Mouse (Mus musculus): ENCODE measurements around the gene Ccdc115. TPM values are rescaled to one million over a fixed set of nuclear protein-coding genes. Genes with fewer than 3 reads are reported as not detected.
A peak's percentile ranks its signal among the peaks of the same experiment; 100 is the strongest.

The Ccdc115 gene
- polyA plus RNA-seq, 1 experiment = not detected

- WGBS = 2% methylated on average over 43 of the region's 43 CpGs
- no peak overlapping the region for H3K27ac ChIP-seq (ENCODE audit: insufficient read depth, low read depth, low read length)
- no peak for TF ChIP-seq CTCF (IDR thresholded peaks at IDR 0.05; ENCODE audit: insufficient read depth, low read depth, low read length)
- no peak for TF ChIP-seq POLR2A (IDR thresholded peaks at IDR 0.05; ENCODE audit: insufficient read depth, low read depth, low read length)
- peak overlapping the region; percentile 49 for H3K4me3 ChIP-seq (ENCODE audit: insufficient read depth, low read depth, low read length)
- peaks cover 8% of the 10 kb centered on the region for H3K4me1 ChIP-seq (ENCODE audit: control insufficient read depth, insufficient read depth, low read length)
Measured at GRCm38 (mm10) chr1:34472427-34473300, 33.2 kb upstream of the Ccdc115 start.

- TF ChIP-seq CTCF (IDR thresholded peaks at IDR 0.05; ENCODE audit: insufficient read depth, low read depth, low read length) = no peak
- TF ChIP-seq POLR2A (IDR thresholded peaks at IDR 0.05; ENCODE audit: insufficient read depth, low read depth, low read length) = no peak
- no peak overlapping the region for H3K27ac ChIP-seq (ENCODE audit: insufficient read depth, low read depth, low read length)
- WGBS = 77% methylated on average over 5 of the region's 5 CpGs
- H3K4me1 ChIP-seq (ENCODE audit: control insufficient read depth, insufficient read depth, low read length) = peaks cover 8% of the 10 kb centered on the region
- H3K4me3 ChIP-seq (ENCODE audit: insufficient read depth, low read depth, low read length) = no peak overlapping the region
Measured at GRCm38 (mm10) chr1:34469801-34470200, 30.3 kb upstream of the Ccdc115 start.

- no peak overlapping the region for H3K27ac ChIP-seq (ENCODE audit: insufficient read depth, low read depth, low read length)
- no peak overlapping the region for H3K4me3 ChIP-seq (ENCODE audit: insufficient read depth, low read depth, low read length)
- peaks cover 8% of the 10 kb centered on the region for H3K4me1 ChIP-seq (ENCODE audit: control insufficient read depth, insufficient read depth, low read length)
- 82% methylated on average over 4 of the region's 4 CpGs for WGBS
- TF ChIP-seq CTCF (IDR thresholded peaks at IDR 0.05; ENCODE audit: insufficient read depth, low read depth, low read length) (no peak), POLR2A (IDR thresholded peaks at IDR 0.05; ENCODE audit: insufficient read depth, low read depth, low read length) (no peak)
Measured at GRCm38 (mm10) chr1:34468500-34468899, 29.0 kb upstream of the Ccdc115 start.

GRCm38 (mm10) chr1:34468051-34468450, 28.6 kb upstream of the Ccdc115 start:
- 79% methylated on average over 3 of the region's 3 CpGs for WGBS
- Histone ChIP-seq H3K4me3 (ENCODE audit: insufficient read depth, low read depth, low read length) (no peak overlapping the region), H3K4me1 (ENCODE audit: control insufficient read depth, insufficient read depth, low read length) (peaks cover 8% of the 10 kb centered on the region), H3K27ac (ENCODE audit: insufficient read depth, low read depth, low read length) (no peak overlapping the region)
- TF ChIP-seq CTCF (IDR thresholded peaks at IDR 0.05; ENCODE audit: insufficient read depth, low read depth, low read length) = no peak
- no peak for TF ChIP-seq POLR2A (IDR thresholded peaks at IDR 0.05; ENCODE audit: insufficient read depth, low read depth, low read length)

- H3K4me3 ChIP-seq (ENCODE audit: insufficient read depth, low read depth, low read length) = no peak overlapping the region
- TF ChIP-seq POLR2A (IDR thresholded peaks at IDR 0.05; ENCODE audit: insufficient read depth, low read depth, low read length) = no peak
- no peak for TF ChIP-seq CTCF (IDR thresholded peaks at IDR 0.05; ENCODE audit: insufficient read depth, low read depth, low read length)
- no peaks in the 10 kb centered on the region for H3K4me1 ChIP-seq (ENCODE audit: control insufficient read depth, insufficient read depth, low read length)
- H3K27ac ChIP-seq (ENCODE audit: insufficient read depth, low read depth, low read length) = no peak overlapping the region
- WGBS = 73% methylated on average over 6 of the region's 6 CpGs
Measured at GRCm38 (mm10) chr1:34465445-34465844, 26.0 kb upstream of the Ccdc115 start.

GRCm38 (mm10) chr1:34464310-34464817, 24.9 kb upstream of the Ccdc115 start:
- Histone ChIP-seq H3K4me3 (ENCODE audit: insufficient read depth, low read depth, low read length) (no peak overlapping the region), H3K27ac (ENCODE audit: insufficient read depth, low read depth, low read length) (no peak overlapping the region), H3K4me1 (ENCODE audit: control insufficient read depth, insufficient read depth, low read length) (peaks cover 4% of the 10 kb centered on the region)
- TF ChIP-seq POLR2A (IDR thresholded peaks at IDR 0.05; ENCODE audit: insufficient read depth, low read depth, low read length) (no peak), CTCF (IDR thresholded peaks at IDR 0.05; ENCODE audit: insufficient read depth, low read depth, low read length) (no peak)
- WGBS = 89% methylated on average over 8 of the region's 8 CpGs

GRCm38 (mm10) chr1:34462766-34463165, 23.3 kb upstream of the Ccdc115 start:
- Histone ChIP-seq H3K27ac (ENCODE audit: insufficient read depth, low read depth, low read length) (no peak overlapping the region), H3K4me1 (ENCODE audit: control insufficient read depth, insufficient read depth, low read length) (peaks cover 4% of the 10 kb centered on the region), H3K4me3 (ENCODE audit: insufficient read depth, low read depth, low read length) (no peak overlapping the region)
- 19% methylated on average over 7 of the region's 7 CpGs for WGBS
- TF ChIP-seq CTCF (IDR thresholded peaks at IDR 0.05; ENCODE audit: insufficient read depth, low read depth, low read length) = peak; percentile 50; the same call in 1 of the 2 replicates
- no peak for TF ChIP-seq POLR2A (IDR thresholded peaks at IDR 0.05; ENCODE audit: insufficient read depth, low read depth, low read length)

GRCm38 (mm10) chr1:34460061-34460441, 20.6 kb upstream of the Ccdc115 start:
- WGBS = 5% methylated on average over 15 of the region's 15 CpGs
- TF ChIP-seq CTCF (IDR thresholded peaks at IDR 0.05; ENCODE audit: insufficient read depth, low read depth, low read length) = no peak
- no peak for TF ChIP-seq POLR2A (IDR thresholded peaks at IDR 0.05; ENCODE audit: insufficient read depth, low read depth, low read length)
- Histone ChIP-seq H3K4me3 (ENCODE audit: insufficient read depth, low read depth, low read length) (peak overlapping the region; percentile 56), H3K4me1 (ENCODE audit: control insufficient read depth, insufficient read depth, low read length) (peaks cover 4% of the 10 kb centered on the region), H3K27ac (ENCODE audit: insufficient read depth, low read depth, low read length) (no peak overlapping the region)

GRCm38 (mm10) chr1:34459284-34460060, 20.0 kb upstream of the Ccdc115 start, which contains the start of gene Ptpn18:
Ptpn18 (plus strand) TSS chr1:34459762.
- no peak within 1 kb of the TSS for H3K27ac ChIP-seq (ENCODE audit: insufficient read depth, low read depth, low read length)
- TF ChIP-seq CTCF (IDR thresholded peaks at IDR 0.05; ENCODE audit: insufficient read depth, low read depth, low read length) = no peak
- peak within 1 kb of the TSS; percentile 56 for H3K4me3 ChIP-seq (ENCODE audit: insufficient read depth, low read depth, low read length)
- WGBS = under 1% methylated on average over 48 of the region's 48 CpGs
- peaks cover 4% of the 10 kb centered on the region for H3K4me1 ChIP-seq (ENCODE audit: control insufficient read depth, insufficient read depth, low read length)
